ENCODE assay signal across 8 mouse cellular contexts in the genomic region with DNA sequence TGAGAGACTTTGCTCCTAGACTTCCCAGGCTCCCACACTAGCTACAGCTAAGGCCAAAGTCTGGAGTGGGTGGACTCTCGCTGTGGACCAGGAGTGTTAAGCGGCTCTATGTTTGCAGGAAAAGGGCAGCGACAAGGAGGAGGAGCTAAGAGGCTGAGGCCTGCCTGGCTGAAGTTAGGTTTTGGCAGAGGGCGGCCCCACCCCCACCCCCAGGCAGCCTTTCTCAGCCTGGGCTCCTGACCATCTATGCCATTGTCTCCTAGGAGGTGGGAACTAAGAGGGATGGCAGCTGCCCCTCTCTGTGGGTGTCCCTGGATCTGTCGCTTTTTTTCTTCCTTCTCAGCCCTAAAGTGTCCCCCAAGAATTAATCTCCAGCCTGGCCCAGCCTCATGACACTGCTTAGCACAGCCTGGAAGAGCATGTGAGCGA. TPM values are rescaled to one million over a fixed set of nuclear protein-coding genes. Genes with fewer than 3 reads are reported as not detected.
A peak's percentile ranks its signal among the peaks of the same experiment; 100 is the strongest.
DNase-seq lines count a peak whose midpoint lies in the region; ATAC-seq and TF ChIP-seq lines count a peak whose summit lies in the region.

No protein-coding gene starts in this region.

- H3K4me3 ChIP-seq in lung, embryonic 16.5 days (ENCODE audit: low read length): no peak overlapping the region
- no peak overlapping the region for H3K4me3 ChIP-seq in embryonic facial prominence, embryonic 13.5 days
- no peak overlapping the region for H3K4me3 ChIP-seq in kidney, adult 2 months (ENCODE audit: insufficient read depth, low read depth, low read length)
- no peak overlapping the region for H3K4me3 ChIP-seq in midbrain, embryonic 11.5 days (ENCODE audit: low read depth, low read length)

- no peak overlapping the region for H3K4me2 ChIP-seq in lung, embryonic 16.5 days (ENCODE audit: low read depth, low read length)
- no peak overlapping the region for H3K4me2 ChIP-seq in embryonic facial prominence, embryonic 13.5 days
- no peak overlapping the region for H3K4me2 ChIP-seq in midbrain, embryonic 11.5 days

- no peak for DNase-seq in lung, postnatal 36 days
- DNase-seq in kidney, adult 2 months: peak; percentile 94
- no peak for DNase-seq in midbrain, embryonic 11.5 days (ENCODE audit: low spot score, missing footprints)
- DNase-seq in urinary bladder, adult 18-20 months (ENCODE audit: low spot score in 2 of 2): no peak
- DNase-seq in layer of hippocampus, adult 9-10 months (ENCODE audit: low spot score): no peak

- no peak for ATAC-seq in lung, embryonic 16.5 days (ENCODE audit: low read depth)
- ATAC-seq in embryonic facial prominence, embryonic 13.5 days (ENCODE audit: insufficient number of reproducible peaks, insufficient read depth, low FRiP score, low TSS enrichment, low read depth): no peak
- ATAC-seq in midbrain, embryonic 11.5 days (ENCODE audit: low FRiP score): no peak
- ATAC-seq in megakaryocyte-erythroid progenitor cell, adult 5-6 weeks (replicated peaks; ENCODE audit: low FRiP score, low TSS enrichment, poor library complexity, severe bottlenecking): no peak

- H3K27ac ChIP-seq in lung, embryonic 16.5 days (ENCODE audit: low read length): peak overlapping the region; percentile 48
- H3K27ac ChIP-seq in embryonic facial prominence, embryonic 13.5 days: 0 out of 2 replicates have a peak overlapping the region, but pooled peaks have one; percentile 12
- H3K27ac ChIP-seq in kidney, adult 2 months (ENCODE audit: insufficient read depth, low read depth, low read length): peak overlapping the region; percentile 47
- 0 out of 2 replicates have a peak overlapping the region, but pooled peaks have one; percentile 2 for H3K27ac ChIP-seq in midbrain, embryonic 11.5 days (ENCODE audit: low read depth, low read length)

- 26% methylated on average over 6 of the region's 6 CpGs for WGBS in lung, embryonic 16.5 days
- 24% methylated on average over 6 of the region's 6 CpGs for WGBS in embryonic facial prominence, embryonic 13.5 days
- 25% methylated on average over 6 of the region's 6 CpGs for WGBS in kidney, adult 2 months
- WGBS in midbrain, embryonic 11.5 days: 10% methylated on average over 6 of the region's 6 CpGs

- no peak overlapping the region for H3K9ac ChIP-seq in lung, embryonic 16.5 days (ENCODE audit: low read length)
- peak overlapping the region; percentile 41; the same call in 1 of the 2 replicates for H3K9ac ChIP-seq in embryonic facial prominence, embryonic 13.5 days
- H3K9ac ChIP-seq in midbrain, embryonic 11.5 days (ENCODE audit: low read length): peak overlapping the region; percentile 21; the same call in 1 of the 2 replicates

- H3K9me3 ChIP-seq in lung, embryonic 16.5 days (ENCODE audit: control insufficient read depth, low read length): no peaks in the 10 kb centered on the region
- no peaks in the 10 kb centered on the region for H3K9me3 ChIP-seq in embryonic facial prominence, embryonic 13.5 days
- no peaks in the 10 kb centered on the region for H3K9me3 ChIP-seq in midbrain, embryonic 11.5 days (ENCODE audit: control insufficient read depth, low read length)

- no peak for TF ChIP-seq CTCF in kidney, adult 2 months (conservative IDR thresholded peaks at IDR 0.05; ENCODE audit: insufficient read depth, insufficient read length, low read depth, low read length)

- peaks cover 27% of the 10 kb centered on the region for H3K4me1 ChIP-seq in lung, embryonic 16.5 days (replicated peaks; ENCODE audit: control insufficient read depth, insufficient read depth, low read length)
- H3K4me1 ChIP-seq in embryonic facial prominence, embryonic 13.5 days: peaks cover 39% of the 10 kb centered on the region
- peaks cover 44% of the 10 kb centered on the region for H3K4me1 ChIP-seq in kidney, adult 2 months (ENCODE audit: control insufficient read depth, insufficient read depth, low read length)
- H3K4me1 ChIP-seq in midbrain, embryonic 11.5 days (ENCODE audit: control insufficient read depth, insufficient read depth, low read length): peaks cover 16% of the 10 kb centered on the region

- H3K36me3 ChIP-seq in lung, embryonic 16.5 days (ENCODE audit: control insufficient read depth, insufficient read depth, low read length): peaks cover 7% of the 10 kb centered on the region
- peaks cover 42% of the 10 kb centered on the region for H3K36me3 ChIP-seq in embryonic facial prominence, embryonic 13.5 days
- H3K36me3 ChIP-seq in kidney, adult 2 months (ENCODE audit: control insufficient read depth, insufficient read depth, low read length): no peaks in the 10 kb centered on the region
- H3K36me3 ChIP-seq in midbrain, embryonic 11.5 days (ENCODE audit: control insufficient read depth, insufficient read depth, low read length): no peaks in the 10 kb centered on the region

- no peak for TF ChIP-seq POLR2A in kidney, adult 2 months (IDR thresholded peaks at IDR 0.05; ENCODE audit: low read depth, low read length)

- H3K27me3 ChIP-seq in lung, embryonic 16.5 days (ENCODE audit: control insufficient read depth, insufficient read depth, low read depth, low read length): no peaks in the 10 kb centered on the region
- H3K27me3 ChIP-seq in embryonic facial prominence, embryonic 13.5 days: no peaks in the 10 kb centered on the region
- no peaks in the 10 kb centered on the region for H3K27me3 ChIP-seq in kidney, adult 2 months (replicated peaks; ENCODE audit: control insufficient read depth, insufficient read depth, low read length)
- H3K27me3 ChIP-seq in midbrain, embryonic 11.5 days (ENCODE audit: control insufficient read depth, insufficient read depth, low read length): no peaks in the 10 kb centered on the region

RNA-seq across cellular contexts. Expression of a gene that starts 3.5 kb away (rescaled TPM):
- 16.0 and 24.8 TPM in 2 replicates for polyA plus RNA-seq in lung, embryonic 16.5 days (2015; fragmentation: Nextera tagmentation; extraction: Ambion mirVana)
- polyA plus RNA-seq in embryonic facial prominence, embryonic 13.5 days (2015; fragmentation: Nextera tagmentation; extraction: Ambion mirVana): 12.7 and 16.4 TPM in 2 replicates
- polyA plus RNA-seq in kidney, adult 2 months (2012; rRNA removed): 38.9 and 46.0 TPM in 2 replicates
- 11.3 TPM in 2 replicates for polyA plus RNA-seq in midbrain, embryonic 11.5 days (2014; fragmentation: Nextera tagmentation; extraction: Ambion mirVana)
- total RNA-seq in megakaryocyte-erythroid progenitor cell, adult 5-6 weeks (2014; fragmentation: Nextera tagmentation): 12.8 and 19.0 TPM in 2 replicates
- total RNA-seq in megakaryocyte-erythroid progenitor cell, adult 5-6 weeks (2017): 1.1 and 3.0 TPM in 2 replicates

RNA-seq across cellular contexts. Expression of a gene that starts 4.6 kb away (rescaled TPM):
- 213 and 216 TPM in 2 replicates for polyA plus RNA-seq in lung, embryonic 16.5 days (2015; fragmentation: Nextera tagmentation; extraction: Ambion mirVana)
- 206 and 216 TPM in 2 replicates for polyA plus RNA-seq in embryonic facial prominence, embryonic 13.5 days (2015; fragmentation: Nextera tagmentation; extraction: Ambion mirVana)
- polyA plus RNA-seq in kidney, adult 2 months (2012; rRNA removed): 339 and 365 TPM in 2 replicates
- 242 and 271 TPM in 2 replicates for polyA plus RNA-seq in midbrain, embryonic 11.5 days (2014; fragmentation: Nextera tagmentation; extraction: Ambion mirVana)
- 45.7 and 94.6 TPM in 2 replicates for total RNA-seq in megakaryocyte-erythroid progenitor cell, adult 5-6 weeks (2014; fragmentation: Nextera tagmentation)
- 73.8 and 82.2 TPM in 2 replicates for total RNA-seq in megakaryocyte-erythroid progenitor cell, adult 5-6 weeks (2017)

RNA-seq across cellular contexts. Expression of a gene that starts 14.4 kb away (rescaled TPM):
- polyA plus RNA-seq in lung, embryonic 16.5 days (2015; fragmentation: Nextera tagmentation; extraction: Ambion mirVana): 8.5 and 12.2 TPM in 2 replicates
- polyA plus RNA-seq in embryonic facial prominence, embryonic 13.5 days (2015; fragmentation: Nextera tagmentation; extraction: Ambion mirVana): 1.2 and 2.0 TPM in 2 replicates
- 14.6 and 17.8 TPM in 2 replicates for polyA plus RNA-seq in kidney, adult 2 months (2012; rRNA removed)
- polyA plus RNA-seq in midbrain, embryonic 11.5 days (2014; fragmentation: Nextera tagmentation; extraction: Ambion mirVana): 1.6 and 1.7 TPM in 2 replicates
- not detected in 2 replicates for total RNA-seq in megakaryocyte-erythroid progenitor cell, adult 5-6 weeks (2014; fragmentation: Nextera tagmentation)
- 0.04 and 0.19 TPM in 2 replicates for total RNA-seq in megakaryocyte-erythroid progenitor cell, adult 5-6 weeks (2017)

RNA-seq across cellular contexts. Expression of a gene that starts 18.4 kb away (rescaled TPM):
- 568 and 590 TPM in 2 replicates for polyA plus RNA-seq in lung, embryonic 16.5 days (2015; fragmentation: Nextera tagmentation; extraction: Ambion mirVana)
- 663 and 674 TPM in 2 replicates for polyA plus RNA-seq in embryonic facial prominence, embryonic 13.5 days (2015; fragmentation: Nextera tagmentation; extraction: Ambion mirVana)
- polyA plus RNA-seq in kidney, adult 2 months (2012; rRNA removed): 713 and 847 TPM in 2 replicates
- 168 and 177 TPM in 2 replicates for polyA plus RNA-seq in midbrain, embryonic 11.5 days (2014; fragmentation: Nextera tagmentation; extraction: Ambion mirVana)
- 6.8 and 19.4 TPM in 2 replicates for total RNA-seq in megakaryocyte-erythroid progenitor cell, adult 5-6 weeks (2014; fragmentation: Nextera tagmentation)
- 15.5 and 18.0 TPM in 2 replicates for total RNA-seq in megakaryocyte-erythroid progenitor cell, adult 5-6 weeks (2017)

RNA-seq across cellular contexts. Expression of a gene that starts 27.7 kb away (rescaled TPM):
- 3.0 and 3.1 TPM in 2 replicates for polyA plus RNA-seq in lung, embryonic 16.5 days (2015; fragmentation: Nextera tagmentation; extraction: Ambion mirVana)
- polyA plus RNA-seq in embryonic facial prominence, embryonic 13.5 days (2015; fragmentation: Nextera tagmentation; extraction: Ambion mirVana): 7.0 and 8.3 TPM in 2 replicates
- polyA plus RNA-seq in kidney, adult 2 months (2012; rRNA removed): 2.5 and 2.9 TPM in 2 replicates
- 10.0 and 10.2 TPM in 2 replicates for polyA plus RNA-seq in midbrain, embryonic 11.5 days (2014; fragmentation: Nextera tagmentation; extraction: Ambion mirVana)
- total RNA-seq in megakaryocyte-erythroid progenitor cell, adult 5-6 weeks (2014; fragmentation: Nextera tagmentation): 0.35 TPM in 1 of 2 replicates, not detected in the other
- 0.69 TPM in 1 of 2 replicates, not detected in the other for total RNA-seq in megakaryocyte-erythroid progenitor cell, adult 5-6 weeks (2017)
